Mouse (Mus musculus) layer of hippocampus, postnatal 36 days (tissue): Measurements from ENCODE around the gene Daw1. TPM values are rescaled to one million over a fixed set of nuclear protein-coding genes. Genes with fewer than 3 reads are reported as not detected.

Experiments used
- DNase-seq, 2 experiments: peaks; one replicate each; pipeline ENCODE4 v3.0.0; 2022
- total RNA-seq, 2 experiments: library from RNA; stranded (reverse); gene quantifications; 2 replicates each; pipeline ENCODE4 v1.2.3; 2021

Daw1 gene
- total RNA-seq: under 1 TPM; 0.45 to 0.48 TPM

DNA sequence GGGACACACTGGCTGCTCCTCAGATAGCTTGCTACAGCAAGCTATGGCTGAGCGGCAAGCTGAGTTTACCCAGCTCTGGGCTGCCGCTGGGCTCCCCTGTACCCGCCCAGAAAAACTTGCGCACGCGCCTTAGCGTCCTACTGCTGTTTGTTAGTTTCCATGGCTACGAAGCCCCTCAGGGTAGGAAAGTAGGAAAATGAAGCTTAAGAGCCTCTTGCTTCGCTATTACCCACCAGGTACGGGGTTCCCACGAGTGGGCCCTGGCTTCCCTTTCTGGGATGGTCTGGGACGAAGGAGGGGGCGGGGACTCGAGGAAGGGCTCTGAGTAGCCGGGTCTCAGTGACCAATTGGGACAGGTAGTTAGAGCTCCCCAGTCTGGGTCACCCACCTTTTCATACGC, at the start of gene Daw1:
TSS of gene Daw1 (plus strand) at position 150 of the 400 bp plus-strand sequence.
- peak; percentile 45 to 51 for DNase-seq

DNA sequence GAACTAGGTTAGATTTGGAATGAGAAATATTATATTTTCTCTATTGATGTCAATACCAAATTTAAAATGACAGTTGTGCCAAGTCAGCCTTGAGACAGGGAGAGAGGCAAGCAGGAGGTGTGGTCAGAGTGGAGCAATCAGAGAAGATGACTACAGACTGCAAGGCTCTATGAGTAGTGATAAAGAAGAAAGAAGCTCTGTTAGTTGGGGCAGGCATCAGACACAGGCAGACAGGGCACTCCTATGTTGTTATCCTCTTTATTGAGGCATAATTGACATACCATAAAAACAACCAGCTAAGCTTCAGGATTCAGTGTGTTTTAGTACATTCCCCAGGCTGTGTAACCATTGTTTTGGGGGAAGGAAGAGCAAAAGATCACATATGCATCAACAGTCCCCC, 48.6 kb upstream of the Daw1 start:
- DNase-seq: no peak

DNA sequence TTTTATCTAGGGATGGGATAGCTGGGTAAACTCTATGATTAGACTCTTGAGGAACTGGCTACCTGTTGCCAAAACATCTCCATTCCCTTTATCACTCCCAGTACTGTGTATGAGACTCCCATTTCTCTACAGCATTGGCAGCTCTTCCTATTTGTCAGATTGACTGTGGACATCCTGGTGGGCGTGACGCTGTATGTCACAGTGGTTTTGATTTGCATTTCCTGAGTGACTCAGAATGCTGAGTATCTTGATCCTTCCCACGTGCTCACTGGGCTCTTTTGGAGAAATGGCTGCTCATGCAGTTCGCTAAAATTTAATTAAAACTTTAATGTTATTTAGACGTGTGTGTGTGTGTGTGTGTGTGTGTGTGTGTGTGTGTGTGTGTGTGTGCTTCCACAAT, 47.8 kb upstream of the Daw1 start:
- DNase-seq: no peak

DNA sequence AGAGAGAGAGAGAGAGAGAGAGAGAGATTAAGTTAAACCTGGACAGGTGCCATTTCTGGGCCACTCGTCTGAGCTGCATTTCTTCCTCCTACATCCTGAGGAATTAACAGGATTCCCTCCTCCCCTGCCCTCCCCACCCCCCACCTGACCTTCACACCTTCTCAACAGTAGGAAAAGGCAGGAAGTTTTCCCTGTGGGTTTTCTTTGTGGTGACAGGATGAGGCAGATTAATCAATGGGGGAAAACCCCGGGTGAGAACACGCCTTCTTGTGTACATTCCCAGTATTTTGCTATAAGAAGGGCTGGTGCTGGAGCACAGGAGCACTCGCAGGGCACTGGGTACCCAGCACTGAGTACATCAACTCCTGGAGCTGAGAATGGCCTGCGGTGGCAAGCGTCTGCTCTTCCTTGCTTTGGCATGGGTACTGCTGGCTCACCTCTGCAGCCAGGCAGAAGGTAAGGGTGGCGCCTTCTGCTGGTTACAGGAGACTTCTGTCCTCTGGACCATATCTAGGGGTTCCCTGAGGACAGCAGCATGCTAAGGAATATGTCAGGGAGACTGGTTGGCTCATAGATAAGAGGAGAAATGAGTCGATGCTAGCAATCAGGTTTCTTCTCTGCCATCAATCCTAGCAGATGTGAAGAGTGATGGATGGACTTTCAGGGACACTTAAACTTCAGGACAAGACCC, 43.0 kb upstream of the Daw1 start, which contains the start of gene Ccl20:
TSS of gene Ccl20 (plus strand) at position 320 of the 691 bp plus-strand sequence.
- no peak for DNase-seq

DNA sequence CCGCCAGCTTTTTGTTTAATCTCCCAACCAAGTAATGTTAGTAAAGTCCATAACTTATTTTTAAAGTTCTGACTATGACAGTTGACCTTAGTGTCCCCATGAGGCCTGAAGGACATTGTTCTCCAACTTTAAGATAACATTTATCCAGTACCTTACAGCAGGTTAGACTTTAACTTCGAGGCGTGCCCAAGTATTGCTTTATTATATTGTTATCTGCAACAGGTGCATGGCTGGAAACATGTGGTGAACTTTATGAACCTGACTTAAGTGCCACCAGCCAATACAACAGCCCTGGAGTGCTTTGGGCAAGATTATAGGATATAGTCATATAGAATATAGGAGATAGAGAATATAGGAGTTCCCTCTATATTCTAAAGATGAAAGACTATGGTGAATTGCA, 42.3 kb upstream of the Daw1 start:
- DNase-seq: no peak

DNA sequence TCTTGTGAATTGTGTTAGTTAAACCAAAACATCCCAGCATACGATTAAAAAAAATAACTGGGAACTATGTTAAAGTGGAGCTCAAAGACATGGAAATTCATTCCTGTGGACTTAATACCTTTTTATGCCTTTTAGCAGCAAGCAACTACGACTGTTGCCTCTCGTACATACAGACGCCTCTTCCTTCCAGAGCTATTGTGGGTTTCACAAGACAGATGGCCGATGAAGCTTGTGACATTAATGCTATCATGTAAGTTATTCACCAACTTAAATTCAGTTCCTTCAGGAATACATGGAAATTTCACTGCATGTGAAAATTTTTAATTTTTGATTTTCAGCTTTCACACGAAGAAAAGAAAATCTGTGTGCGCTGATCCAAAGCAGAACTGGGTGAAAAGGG, 41.9 kb upstream of the Daw1 start:
- no peak for DNase-seq

DNA sequence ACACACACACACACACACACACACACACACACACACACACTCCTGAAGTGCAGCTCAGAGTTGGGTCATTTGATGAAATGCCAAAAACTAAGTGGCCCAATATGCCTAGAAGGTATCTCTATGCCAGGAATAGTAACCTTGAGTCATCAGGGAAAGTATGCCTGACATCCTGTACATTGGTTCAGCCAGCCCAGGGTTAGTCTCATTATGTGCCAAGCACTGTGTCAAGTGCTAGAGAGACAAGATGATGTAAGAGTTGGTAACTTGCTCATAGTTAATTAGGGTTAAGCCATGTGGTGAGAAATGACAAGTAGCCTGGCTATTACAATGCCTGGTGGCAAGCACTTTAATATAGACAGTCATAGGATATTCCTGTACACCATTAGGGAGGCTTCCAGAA, 39.6 kb upstream of the Daw1 start:
- no peak for DNase-seq

DNA sequence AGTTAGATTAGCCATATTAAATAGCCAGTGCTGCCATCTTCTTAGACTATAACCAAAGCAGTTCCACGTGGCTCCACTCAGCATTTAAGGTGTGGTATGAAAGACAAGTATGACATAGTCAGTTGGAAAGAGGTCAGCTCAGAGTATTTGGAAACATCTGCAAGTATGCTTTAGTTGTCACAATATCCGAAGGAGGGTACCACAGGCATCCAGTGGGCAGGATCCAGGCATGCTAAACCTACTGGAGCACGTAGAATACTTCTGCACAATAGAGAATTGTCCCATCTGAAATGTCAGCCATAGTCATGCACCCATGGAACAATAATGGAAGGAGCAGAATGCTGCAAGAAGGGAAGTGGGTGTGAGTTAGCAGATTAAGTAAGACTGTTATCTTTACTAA, 39.2 kb upstream of the Daw1 start:
- no peak for DNase-seq

DNA sequence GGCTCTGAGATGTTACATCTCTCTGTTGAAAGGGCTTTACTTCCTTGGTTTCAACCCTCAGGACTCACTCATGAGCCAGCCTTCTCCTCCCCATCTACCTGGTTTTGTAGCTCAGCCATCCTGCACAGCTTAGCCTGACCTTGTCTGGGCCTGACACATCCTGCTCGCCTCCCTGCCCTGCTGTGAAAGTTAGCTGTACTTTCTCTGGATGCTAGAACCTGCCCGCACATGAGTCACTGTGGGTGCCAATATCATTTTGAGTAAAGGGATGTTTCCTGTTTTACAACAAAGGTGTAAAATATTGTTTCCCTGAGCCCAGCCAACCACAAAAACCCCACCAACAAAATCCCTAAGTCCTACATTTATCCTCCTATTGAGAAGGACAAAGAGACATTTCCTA, 36.4 kb upstream of the Daw1 start:
- no peak for DNase-seq

DNA sequence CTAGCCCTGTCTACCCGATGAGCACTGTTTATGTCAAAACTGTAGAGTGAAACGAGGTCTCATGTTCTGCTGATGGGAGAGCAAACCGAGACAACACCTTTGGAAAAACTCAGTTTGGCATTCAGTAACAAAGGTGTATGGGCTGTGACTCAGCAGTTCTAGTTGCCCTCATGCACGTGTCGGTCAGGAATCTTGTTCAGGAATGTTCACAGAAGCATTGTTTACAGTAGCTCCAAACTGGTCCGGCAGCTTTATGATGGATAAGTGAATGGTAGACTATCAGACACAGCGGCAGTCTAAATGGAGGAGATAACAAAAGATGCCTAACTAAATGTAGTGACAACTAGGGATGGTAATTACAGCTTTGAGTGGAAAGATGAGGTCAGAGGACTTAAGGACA, 23.7 kb upstream of the Daw1 start:
- no peak for DNase-seq

DNA sequence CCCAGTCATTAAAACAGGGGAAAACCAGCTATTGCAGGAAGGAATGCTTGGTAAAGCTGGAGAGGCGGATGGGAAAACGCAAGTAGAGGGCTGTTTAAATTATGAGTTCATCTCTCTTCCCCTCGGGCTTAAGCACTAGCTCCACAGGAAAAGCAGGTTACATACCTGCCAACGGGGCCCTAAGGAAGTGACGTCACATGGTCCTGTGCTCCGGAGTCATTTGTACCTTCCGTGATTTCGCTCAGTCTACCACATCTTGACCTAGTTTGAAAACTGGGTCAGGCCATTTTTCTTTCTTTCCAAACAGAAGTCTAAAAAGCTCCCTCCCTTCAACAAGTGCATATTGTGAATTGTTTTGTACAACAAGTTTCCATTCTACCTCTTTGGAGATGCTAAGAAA, 21.7 kb upstream of the Daw1 start:
- DNase-seq: no peak

DNA sequence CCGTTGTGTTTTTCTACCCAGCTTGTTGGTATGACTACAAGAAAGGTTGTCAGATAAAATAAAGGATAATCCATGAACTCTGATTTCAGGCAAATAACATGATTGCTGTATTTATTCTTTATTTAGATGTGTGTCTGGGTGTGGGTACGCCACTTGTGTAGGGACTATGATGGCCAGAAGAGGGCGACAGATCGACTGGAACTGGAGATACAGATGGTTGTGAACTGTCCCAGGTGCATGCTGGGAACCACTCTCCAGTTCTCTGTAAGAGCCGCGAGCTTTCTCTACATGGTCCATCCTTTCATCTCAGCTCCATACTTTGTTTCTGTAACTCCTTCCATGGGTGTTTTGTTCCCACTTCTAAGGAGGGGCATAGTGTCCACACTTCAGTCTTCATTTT, 20.8 kb upstream of the Daw1 start:
- no peak for DNase-seq

DNA sequence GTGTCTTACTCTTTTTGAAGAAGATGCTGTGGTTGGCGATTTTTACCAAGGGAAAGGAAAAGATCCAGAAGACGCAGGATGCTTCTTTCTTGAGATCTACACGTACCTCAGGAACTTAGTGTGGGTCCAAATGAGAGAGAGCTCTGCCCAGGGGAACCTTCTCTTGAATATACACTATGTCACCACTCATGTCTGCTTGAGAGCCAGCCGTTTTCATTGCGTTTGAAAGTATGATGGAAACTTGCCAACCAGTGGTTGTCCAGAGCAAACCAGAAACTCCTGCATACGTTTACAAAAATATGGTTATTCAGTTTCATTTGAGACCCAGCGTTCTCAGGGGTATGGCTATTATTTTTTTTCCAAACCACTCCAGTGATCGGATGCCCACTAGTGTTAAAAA, 18.0 kb upstream of the Daw1 start:
- DNase-seq: no peak

DNA sequence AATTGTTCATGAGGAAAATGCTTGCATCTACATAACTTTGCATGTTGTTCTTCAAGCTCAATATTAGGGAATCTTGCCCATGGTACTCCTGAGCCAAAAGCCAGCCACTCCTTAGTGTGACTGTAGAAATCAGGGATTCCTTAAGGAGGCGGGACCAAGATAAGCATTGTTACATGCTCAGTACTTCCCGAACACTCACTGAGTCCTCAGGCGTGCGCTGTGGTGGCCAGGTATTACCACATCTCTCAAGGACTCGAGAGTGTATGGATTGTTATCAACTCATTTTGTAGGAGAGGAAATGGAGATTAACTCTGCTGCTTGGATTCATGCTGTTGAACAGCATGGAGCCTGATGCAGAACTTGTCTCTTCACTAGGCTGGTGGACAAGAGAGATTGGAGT, 17.5 kb upstream of the Daw1 start:
- no peak for DNase-seq

DNA sequence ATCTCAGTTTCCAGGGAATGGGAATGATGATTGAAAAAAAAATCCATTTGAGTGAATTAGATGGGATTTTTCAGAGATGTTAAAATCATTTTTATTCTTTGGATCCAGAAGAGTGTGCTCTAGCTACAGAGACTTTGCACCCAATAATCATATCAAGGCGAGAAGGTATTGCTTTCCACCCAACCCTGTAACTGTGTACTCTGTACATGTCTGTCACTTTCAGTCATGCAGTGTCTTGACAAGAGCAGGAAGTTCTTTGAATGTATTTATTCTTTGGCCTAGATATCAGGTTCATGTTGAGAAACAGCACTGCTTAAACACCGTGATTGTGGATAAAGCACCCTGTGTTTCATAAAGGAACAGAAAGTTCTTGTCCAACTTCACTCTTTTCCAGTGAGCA, 13.0 kb upstream of the Daw1 start:
- DNase-seq: no peak

DNA sequence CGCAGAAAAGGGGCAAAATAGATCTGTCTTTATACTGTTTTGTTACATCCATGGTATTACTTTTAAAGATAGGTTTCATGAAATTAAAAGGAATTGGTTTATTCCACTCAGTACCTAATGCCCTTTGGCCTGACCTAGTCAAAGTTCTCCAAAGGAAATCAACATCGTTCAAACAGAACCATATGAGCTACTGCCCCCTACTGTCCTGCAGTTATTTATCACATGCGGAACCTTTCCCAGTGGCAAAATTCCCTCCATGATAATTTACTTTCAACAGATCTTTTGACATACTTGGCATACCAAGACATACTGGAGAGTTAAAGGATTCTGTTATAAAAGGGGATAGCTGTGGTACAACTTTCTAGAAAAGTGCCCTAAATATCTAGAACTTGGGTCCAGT, 9.3 kb upstream of the Daw1 start:
- no peak for DNase-seq

DNA sequence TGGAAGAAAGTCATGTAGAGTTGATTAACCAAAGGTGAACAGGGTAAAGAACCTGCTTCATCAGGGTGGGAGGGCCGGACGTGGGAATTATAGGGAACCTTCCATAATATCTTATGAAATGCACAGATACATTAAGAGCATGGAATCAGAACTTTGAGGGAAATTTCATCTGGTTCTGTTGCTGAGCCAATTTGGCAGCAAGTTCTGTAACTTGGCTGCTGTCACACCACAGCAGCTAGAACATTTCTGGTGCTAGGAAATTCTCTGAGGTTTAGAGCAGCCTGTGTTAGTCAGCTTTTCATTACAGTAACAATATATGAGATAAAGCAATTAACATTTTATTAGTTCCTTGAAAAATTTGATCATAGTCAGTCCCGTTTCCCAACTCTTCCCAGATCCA, 6.6 kb upstream of the Daw1 start:
- DNase-seq: peak; percentile 20 to 24

DNA sequence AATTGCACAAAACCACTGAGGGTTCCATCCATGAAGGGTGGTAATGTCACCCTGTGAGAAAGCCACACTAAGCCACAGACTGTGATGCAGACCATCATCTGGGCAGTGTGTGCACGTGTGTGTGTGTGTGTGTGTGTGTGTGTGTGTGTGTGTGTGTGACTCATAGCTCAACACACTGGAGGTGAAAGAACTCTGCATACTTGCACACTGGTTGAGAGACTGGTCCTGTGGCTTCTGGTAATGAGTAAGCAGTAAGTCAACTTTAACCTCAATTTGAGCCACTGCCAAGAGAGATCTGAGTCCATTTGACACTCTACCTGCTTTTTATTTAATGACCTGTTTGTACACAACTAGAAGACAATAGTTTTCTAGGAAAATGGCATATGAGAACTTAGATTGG, 2.7 kb upstream of the Daw1 start:
- DNase-seq: no peak

DNA sequence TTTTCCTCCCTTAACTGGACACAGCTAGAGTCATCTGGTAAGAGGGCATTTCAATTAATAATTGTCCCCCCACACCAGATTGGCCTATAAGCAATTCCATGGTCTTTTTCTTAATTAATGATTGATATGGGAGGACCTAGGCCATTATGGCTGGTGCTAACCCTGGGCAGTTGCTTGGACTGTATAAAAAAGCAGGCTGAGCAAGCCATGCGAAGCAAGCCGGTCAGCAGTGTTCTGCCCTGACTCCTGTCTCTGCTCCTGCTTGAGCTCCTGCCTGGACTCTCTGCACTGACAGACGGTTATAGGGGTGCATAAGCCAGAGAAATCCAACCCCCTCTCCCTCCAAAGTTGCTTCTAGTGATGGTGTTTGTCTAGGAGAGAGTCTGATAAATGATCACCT, 2.1 kb downstream of the Daw1 start:
- DNase-seq: no peak

DNA sequence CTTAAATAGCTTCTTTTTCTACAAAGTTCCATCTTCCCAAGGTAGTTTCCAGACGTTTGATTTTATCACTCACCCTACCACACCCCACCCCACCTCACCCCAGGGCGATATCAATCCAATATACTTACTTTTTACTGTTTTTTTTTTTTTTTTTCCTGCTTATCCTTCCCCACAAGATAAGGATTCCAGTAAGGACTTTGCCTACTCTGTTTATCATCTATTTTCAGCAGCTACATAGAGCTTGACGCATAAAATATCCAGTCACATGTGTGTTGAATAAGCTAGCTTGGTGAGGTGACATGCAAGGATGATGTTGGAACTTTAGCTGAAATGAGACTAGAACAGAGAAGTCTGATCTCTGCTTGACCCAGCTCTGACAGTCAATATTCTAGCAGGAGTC, 4.5 kb downstream of the Daw1 start:
- DNase-seq: no peak

DNA sequence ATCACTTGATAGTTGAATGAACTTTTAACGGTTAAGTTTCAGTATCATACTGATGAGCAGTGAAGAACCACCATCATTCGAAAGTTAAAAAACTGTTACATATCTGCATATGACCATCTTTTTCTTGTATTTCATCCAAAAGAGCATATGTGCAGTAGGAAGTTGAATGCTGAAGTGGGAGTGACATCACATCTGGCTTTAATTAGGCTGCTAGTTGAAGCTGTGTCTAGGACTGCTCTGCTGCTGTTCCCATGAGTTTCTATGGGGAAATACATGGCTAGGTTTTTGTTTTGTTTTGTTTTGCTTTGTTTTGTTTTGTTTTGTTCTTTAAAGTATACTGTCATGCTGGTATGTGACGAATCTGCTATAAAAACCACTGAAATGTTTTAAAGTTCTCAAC, 9.6 kb downstream of the Daw1 start:
- DNase-seq: no peak

DNA sequence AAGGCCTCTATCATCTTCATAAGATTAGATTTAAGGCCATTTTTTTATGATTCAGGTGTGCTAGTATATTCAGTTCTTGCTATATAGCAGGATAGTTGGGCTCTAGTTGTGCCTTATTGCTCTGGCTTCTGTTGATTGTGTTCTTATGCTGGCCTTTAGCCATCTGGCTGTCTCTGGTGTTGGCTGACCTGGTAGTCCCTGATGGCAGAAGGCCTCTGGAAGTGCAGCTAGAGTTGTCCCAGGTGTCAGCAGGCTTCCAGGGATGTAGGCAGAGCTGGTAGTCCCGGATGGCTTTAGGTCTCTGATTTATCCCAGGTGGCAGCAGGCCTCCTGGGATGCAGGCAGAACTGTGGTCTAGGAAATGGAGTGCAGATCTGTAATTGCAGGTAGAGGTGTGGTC, 16.4 kb downstream of the Daw1 start:
- no peak for DNase-seq

DNA sequence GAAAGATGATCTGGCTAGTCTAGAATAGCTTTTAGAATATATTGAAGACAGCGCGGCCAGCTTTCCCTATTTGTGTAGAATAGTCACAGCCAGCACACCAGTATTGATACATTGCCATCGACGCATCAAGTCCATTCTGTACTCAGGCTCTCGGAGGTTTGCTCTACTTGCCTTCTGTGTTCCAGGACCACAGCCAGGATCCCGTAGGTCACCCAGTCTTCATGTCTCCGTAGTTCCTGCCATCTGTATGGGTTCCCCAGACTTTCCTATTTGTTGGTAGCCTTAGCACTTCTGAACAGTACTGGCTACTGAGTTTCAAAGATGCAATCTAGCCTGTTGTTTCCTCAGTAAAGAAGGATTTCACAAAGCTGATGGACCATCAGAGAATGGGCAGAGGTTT, 20.0 kb downstream of the Daw1 start:
- DNase-seq: no peak

DNA sequence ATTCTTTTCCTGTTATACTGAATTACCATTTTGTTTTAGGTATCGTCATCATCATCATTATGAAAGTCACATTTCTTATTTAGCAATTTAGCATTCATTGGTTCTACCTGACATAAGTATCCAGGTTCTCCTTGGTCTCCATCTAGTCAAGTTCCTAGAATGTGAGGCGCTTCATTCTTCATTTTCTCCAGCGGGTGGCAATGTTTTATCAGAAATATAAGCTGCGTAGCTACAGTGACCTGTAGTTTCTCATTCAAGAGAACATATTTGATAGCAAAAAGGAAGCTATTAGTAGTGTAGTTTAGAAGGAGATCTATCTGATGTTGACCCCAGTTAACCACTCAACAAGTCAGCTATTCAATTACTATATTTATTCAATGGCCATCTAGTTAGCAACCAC, 21.9 kb downstream of the Daw1 start:
- no peak for DNase-seq

DNA sequence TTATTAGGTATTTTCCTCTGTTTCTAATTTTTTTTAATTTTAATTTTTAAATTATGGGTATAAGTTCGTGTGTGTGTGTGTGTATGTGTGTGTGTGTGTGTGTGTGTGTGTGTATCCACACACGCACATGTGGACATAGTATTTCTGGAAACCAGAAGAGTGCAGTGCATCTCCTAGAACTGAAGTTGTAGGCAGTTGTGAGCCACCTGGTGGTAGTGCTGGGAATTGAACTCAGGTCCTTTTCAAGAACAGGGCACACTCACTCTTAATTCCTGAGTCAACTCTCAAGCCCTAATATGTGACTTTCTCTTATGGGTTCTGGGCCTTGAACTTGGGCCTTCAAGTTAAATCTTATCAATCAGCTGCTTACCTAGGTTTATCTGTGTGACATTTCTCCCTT, 27.6 kb downstream of the Daw1 start:
- DNase-seq: peak; percentile 19 to 23
